Mouse (Mus musculus): ENCODE data around the gene Enoph1. TPM values are rescaled to one million over a fixed set of nuclear protein-coding genes. Genes with fewer than 3 reads are reported as not detected.
A peak's percentile ranks its signal among the peaks of the same experiment; 100 is the strongest.

The Enoph1 gene
- polyA plus RNA-seq, 1 experiment from 2014 or later: 31.2 TPM

DNA sequence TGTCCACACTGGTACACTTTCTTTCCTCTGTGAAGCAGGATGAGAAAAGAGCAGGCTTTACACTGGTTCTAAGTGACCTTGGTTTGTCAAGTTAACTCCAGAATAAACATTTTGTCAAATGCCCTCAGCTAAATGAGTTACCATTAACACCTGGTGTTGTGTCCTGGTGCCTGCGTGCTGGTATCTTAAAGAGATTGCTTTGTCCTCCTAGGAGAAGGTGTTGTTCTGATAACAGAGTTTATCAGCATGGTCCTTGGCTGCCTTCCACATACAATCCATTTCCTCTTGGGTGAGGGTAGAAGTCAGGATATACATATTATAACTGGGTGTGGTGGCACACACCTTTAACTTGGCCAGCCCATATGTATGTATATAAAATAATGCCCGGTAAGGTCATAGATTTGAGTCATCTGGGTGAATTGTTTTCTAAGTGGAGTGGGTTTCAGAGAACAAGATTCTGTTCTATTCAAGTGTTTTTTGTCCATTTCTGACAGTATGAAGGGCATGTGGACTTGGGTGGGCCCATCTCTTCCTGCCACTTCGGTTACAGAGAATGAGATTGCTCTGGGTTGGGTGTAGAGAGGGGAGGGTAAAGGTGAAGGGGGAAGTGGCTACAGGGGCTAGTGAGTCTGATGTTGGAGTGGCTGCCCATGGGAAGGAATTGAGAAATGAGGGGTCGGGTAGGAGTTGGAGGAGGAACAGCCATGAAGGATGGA is 33.3 kb upstream of the Enoph1 start:
- H3K9ac ChIP-seq (ENCODE audit: low read depth, low read length): no peak overlapping the region
- H3K27ac ChIP-seq (ENCODE audit: low read depth, low read length): no peak overlapping the region
- no peak overlapping the region for H3K4me2 ChIP-seq
- no peaks in the 10 kb centered on the region for H3K27me3 ChIP-seq (ENCODE audit: control insufficient read depth, insufficient read depth, low read length)
- no peaks in the 10 kb centered on the region for H3K9me3 ChIP-seq (replicated peaks; ENCODE audit: control insufficient read depth, low read length)
- 62% methylated on average over 4 of the region's 4 CpGs for WGBS (ENCODE audit: insufficient replicate concordance)
- peaks cover 12% of the 10 kb centered on the region for H3K4me1 ChIP-seq (ENCODE audit: control insufficient read depth, insufficient read depth, low read length)
- H3K4me3 ChIP-seq (ENCODE audit: low read depth, low read length): no peak overlapping the region
- H3K36me3 ChIP-seq (ENCODE audit: control insufficient read depth, insufficient read depth, low read length): no peaks in the 10 kb centered on the region
- no peak for ATAC-seq (replicated peaks; ENCODE audit: insufficient number of reproducible peaks, low FRiP score, low TSS enrichment)

DNA sequence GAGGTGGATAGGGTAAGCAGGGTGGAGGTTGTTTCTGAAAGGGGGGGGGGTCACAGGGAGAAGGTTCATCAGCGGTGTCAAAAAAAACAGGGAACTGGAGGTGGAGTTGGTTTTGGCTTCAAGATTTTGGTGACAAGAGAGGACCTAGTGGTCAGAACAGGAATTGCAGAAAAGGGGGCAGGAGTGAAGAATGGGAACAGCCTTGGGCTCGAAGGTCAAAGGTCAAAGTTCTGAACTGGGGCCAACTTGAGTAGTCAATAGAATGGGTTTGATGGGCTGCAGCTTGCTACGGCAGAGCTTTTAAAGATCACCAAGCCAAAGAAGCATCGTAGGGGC is 32.8 kb upstream of the Enoph1 start:
- WGBS (ENCODE audit: insufficient replicate concordance): 92% methylated on average over 4 of the region's 4 CpGs
- Histone ChIP-seq H3K9me3 (replicated peaks; ENCODE audit: control insufficient read depth, low read length) (no peaks in the 10 kb centered on the region), H3K36me3 (ENCODE audit: control insufficient read depth, insufficient read depth, low read length) (no peaks in the 10 kb centered on the region), H3K27ac (ENCODE audit: low read depth, low read length) (no peak overlapping the region), H3K27me3 (ENCODE audit: control insufficient read depth, insufficient read depth, low read length) (no peaks in the 10 kb centered on the region), H3K9ac (ENCODE audit: low read depth, low read length) (no peak overlapping the region), H3K4me3 (ENCODE audit: low read depth, low read length) (no peak overlapping the region), H3K4me2 (no peak overlapping the region), H3K4me1 (ENCODE audit: control insufficient read depth, insufficient read depth, low read length) (peaks cover 12% of the 10 kb centered on the region)
- no peak for ATAC-seq (replicated peaks; ENCODE audit: insufficient number of reproducible peaks, low FRiP score, low TSS enrichment)

DNA sequence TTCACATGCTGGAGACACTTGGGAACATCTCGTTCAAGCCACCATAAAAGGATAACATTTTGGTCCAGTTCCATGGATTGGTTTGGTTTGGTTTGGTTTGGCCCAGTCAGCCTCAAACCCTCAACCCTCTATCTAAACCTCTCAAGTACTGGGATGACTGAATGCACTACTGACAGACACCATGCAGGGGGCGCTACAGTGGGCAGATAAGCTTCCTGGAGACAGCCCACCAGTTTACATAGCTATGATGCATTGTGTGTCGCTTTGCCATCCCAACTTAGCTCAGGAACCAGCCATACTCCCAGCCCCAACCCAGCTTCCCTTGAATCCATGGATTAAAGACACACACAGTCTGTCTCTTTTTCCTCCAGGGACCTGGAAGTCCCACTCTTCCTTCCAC is 31.3 kb upstream of the Enoph1 start:
- H3K4me3 ChIP-seq (ENCODE audit: low read depth, low read length): no peak overlapping the region
- no peaks in the 10 kb centered on the region for H3K27me3 ChIP-seq (ENCODE audit: control insufficient read depth, insufficient read depth, low read length)
- H3K36me3 ChIP-seq (ENCODE audit: control insufficient read depth, insufficient read depth, low read length): no peaks in the 10 kb centered on the region
- H3K27ac ChIP-seq (ENCODE audit: low read depth, low read length): no peak overlapping the region
- no peak overlapping the region for H3K9ac ChIP-seq (ENCODE audit: low read depth, low read length)
- H3K9me3 ChIP-seq (replicated peaks; ENCODE audit: control insufficient read depth, low read length): no peaks in the 10 kb centered on the region
- no peak overlapping the region for H3K4me2 ChIP-seq
- 59% methylated on average over 3 of the region's 3 CpGs for WGBS (ENCODE audit: insufficient replicate concordance)
- no peak for ATAC-seq (replicated peaks; ENCODE audit: insufficient number of reproducible peaks, low FRiP score, low TSS enrichment)
- H3K4me1 ChIP-seq (ENCODE audit: control insufficient read depth, insufficient read depth, low read length): peaks cover 12% of the 10 kb centered on the region

DNA sequence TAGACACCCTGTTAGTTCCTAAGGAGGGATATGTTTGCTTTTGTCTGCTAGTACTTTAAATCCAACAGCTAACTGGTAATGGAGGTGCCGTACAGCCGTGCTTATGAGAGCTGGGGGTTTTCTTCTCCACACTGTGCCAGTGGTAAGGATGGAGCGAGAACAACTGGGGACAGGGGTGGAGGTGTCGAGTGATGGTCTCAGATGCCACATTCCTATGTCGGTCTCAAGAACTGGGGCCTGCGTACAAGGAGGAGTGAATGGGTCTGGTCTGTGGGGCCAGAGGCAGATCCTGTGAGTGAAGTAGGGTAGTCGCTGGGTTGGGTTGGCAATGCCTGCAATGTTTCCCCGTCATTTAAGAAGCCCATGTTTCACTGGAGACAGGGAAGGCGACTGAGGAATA is 27.2 kb upstream of the Enoph1 start:
- no peaks in the 10 kb centered on the region; the same call in 1 of the 2 replicates for H3K9me3 ChIP-seq (replicated peaks; ENCODE audit: control insufficient read depth, low read length)
- peak; percentile 68; the same call in 1 of the 2 replicates for ATAC-seq (replicated peaks; ENCODE audit: insufficient number of reproducible peaks, low FRiP score, low TSS enrichment)
- no peaks in the 10 kb centered on the region for H3K36me3 ChIP-seq (ENCODE audit: control insufficient read depth, insufficient read depth, low read length)
- peak overlapping the region; percentile 3; the same call in 1 of the 2 replicates for H3K4me2 ChIP-seq
- no peaks in the 10 kb centered on the region for H3K4me1 ChIP-seq (ENCODE audit: control insufficient read depth, insufficient read depth, low read length)
- H3K27ac ChIP-seq (ENCODE audit: low read depth, low read length): peak overlapping the region; percentile 18
- no peak overlapping the region for H3K4me3 ChIP-seq (ENCODE audit: low read depth, low read length)
- WGBS (ENCODE audit: insufficient replicate concordance): 49% methylated on average over 9 of the region's 9 CpGs
- no peak overlapping the region for H3K9ac ChIP-seq (ENCODE audit: low read depth, low read length)
- no peaks in the 10 kb centered on the region for H3K27me3 ChIP-seq (ENCODE audit: control insufficient read depth, insufficient read depth, low read length)

DNA sequence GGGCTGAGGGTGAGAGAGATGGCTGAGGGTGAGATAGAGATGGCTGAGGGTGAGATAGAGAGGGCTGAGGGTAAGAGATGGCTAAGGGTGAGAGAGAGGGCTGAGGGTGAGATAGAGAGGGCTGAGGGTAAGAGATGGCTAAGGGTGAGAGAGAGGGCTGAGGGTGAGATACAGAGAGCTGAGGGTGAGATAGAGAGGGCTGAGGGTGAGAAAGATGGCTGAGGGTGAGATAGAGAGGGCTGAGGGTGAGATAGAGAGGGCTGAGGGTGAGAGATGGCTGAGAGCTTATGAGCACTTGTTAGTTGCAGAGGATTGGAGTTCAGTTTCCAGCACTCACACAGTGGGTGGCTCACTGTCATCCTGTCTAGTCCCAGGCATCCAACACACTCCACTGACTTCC is 19.7 kb upstream of the Enoph1 start:
- Histone ChIP-seq H3K4me1 (ENCODE audit: control insufficient read depth, insufficient read depth, low read length) (no peaks in the 10 kb centered on the region), H3K4me3 (ENCODE audit: low read depth, low read length) (no peak overlapping the region), H3K4me2 (no peak overlapping the region), H3K27me3 (ENCODE audit: control insufficient read depth, insufficient read depth, low read length) (no peaks in the 10 kb centered on the region), H3K9ac (ENCODE audit: low read depth, low read length) (no peak overlapping the region), H3K9me3 (replicated peaks; ENCODE audit: control insufficient read depth, low read length) (no peaks in the 10 kb centered on the region), H3K27ac (ENCODE audit: low read depth, low read length) (no peak overlapping the region), H3K36me3 (ENCODE audit: control insufficient read depth, insufficient read depth, low read length) (no peaks in the 10 kb centered on the region)
- ATAC-seq (replicated peaks; ENCODE audit: insufficient number of reproducible peaks, low FRiP score, low TSS enrichment): no peak

DNA sequence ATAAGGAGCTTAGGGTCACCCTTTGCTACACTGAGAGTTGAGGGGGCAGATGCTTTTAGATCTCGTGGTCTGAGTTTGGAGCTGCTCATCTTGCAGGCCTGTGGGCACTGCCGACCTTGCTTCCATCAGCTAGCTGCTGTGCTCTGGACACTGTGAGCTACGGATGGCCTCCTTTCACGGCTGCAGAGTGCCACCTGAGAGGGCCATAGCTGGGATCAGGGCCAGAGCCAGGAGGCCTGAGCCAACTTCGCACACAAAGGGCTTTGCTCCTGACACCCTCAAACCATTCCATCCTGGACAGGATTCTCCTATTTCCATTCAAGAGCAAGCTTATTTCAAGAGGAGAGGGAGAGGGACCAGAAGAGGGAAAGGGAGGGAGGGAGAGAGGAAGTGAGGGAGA is 15.4 kb upstream of the Enoph1 start:
- Histone ChIP-seq H3K36me3 (ENCODE audit: control insufficient read depth, insufficient read depth, low read length) (no peaks in the 10 kb centered on the region), H3K27me3 (ENCODE audit: control insufficient read depth, insufficient read depth, low read length) (no peaks in the 10 kb centered on the region), H3K27ac (ENCODE audit: low read depth, low read length) (no peak overlapping the region), H3K9ac (ENCODE audit: low read depth, low read length) (no peak overlapping the region), H3K4me2 (no peak overlapping the region), H3K9me3 (replicated peaks; ENCODE audit: control insufficient read depth, low read length) (no peaks in the 10 kb centered on the region), H3K4me3 (ENCODE audit: low read depth, low read length) (no peak overlapping the region), H3K4me1 (ENCODE audit: control insufficient read depth, insufficient read depth, low read length) (no peaks in the 10 kb centered on the region)
- no peak for ATAC-seq (replicated peaks; ENCODE audit: insufficient number of reproducible peaks, low FRiP score, low TSS enrichment)
- 71% methylated on average over 5 of the region's 5 CpGs for WGBS (ENCODE audit: insufficient replicate concordance)

DNA sequence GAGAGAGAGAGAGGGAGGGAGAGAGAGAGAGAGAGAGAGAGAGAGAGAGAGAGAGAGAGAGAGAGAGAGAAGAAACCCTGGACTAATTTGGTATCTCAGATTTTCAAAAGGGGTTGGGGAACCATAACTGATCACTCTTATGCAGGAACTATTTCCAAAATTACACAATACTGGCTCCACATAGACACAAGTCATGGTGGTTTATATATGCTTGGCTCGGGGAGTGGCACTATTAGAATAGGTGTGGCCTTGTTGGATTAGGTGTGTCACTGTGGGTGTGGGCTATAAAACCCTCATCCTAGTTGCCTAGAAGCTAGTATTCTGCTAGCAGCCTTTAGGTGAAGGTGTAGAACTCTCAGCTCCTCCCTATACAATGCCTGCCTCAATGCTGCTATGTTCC is 14.9 kb upstream of the Enoph1 start:
- no peak for ATAC-seq (replicated peaks; ENCODE audit: insufficient number of reproducible peaks, low FRiP score, low TSS enrichment)
- Histone ChIP-seq H3K27ac (ENCODE audit: low read depth, low read length) (no peak overlapping the region), H3K4me2 (no peak overlapping the region), H3K27me3 (ENCODE audit: control insufficient read depth, insufficient read depth, low read length) (no peaks in the 10 kb centered on the region), H3K9ac (ENCODE audit: low read depth, low read length) (no peak overlapping the region), H3K36me3 (ENCODE audit: control insufficient read depth, insufficient read depth, low read length) (no peaks in the 10 kb centered on the region), H3K4me3 (ENCODE audit: low read depth, low read length) (no peak overlapping the region), H3K4me1 (ENCODE audit: control insufficient read depth, insufficient read depth, low read length) (no peaks in the 10 kb centered on the region), H3K9me3 (replicated peaks; ENCODE audit: control insufficient read depth, low read length) (no peaks in the 10 kb centered on the region)
- 87% methylated on average over 1 of the region's 1 CpGs for WGBS (ENCODE audit: insufficient replicate concordance)

DNA sequence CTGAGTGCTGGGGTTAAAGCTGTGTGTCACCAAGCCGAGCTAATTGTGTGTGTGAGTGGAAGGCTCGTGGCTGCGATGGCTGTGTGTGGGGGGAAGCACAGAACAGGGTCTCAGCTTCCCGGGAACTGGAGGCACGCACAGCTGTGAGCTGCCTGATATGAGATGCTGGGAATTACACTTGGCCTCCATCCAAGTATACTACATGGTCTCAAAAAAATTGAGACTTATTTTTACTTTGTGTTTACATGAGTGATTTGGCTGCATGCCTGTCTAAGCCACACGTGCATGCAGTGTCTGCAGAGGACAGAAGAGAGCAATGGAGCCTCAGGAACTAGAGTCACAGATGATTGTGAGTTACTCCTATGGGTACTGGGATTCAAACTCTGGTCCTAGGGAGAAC is 9.7 kb upstream of the Enoph1 start:
- ATAC-seq (replicated peaks; ENCODE audit: insufficient number of reproducible peaks, low FRiP score, low TSS enrichment): peak; percentile 74
- Histone ChIP-seq H3K36me3 (ENCODE audit: control insufficient read depth, insufficient read depth, low read length) (peaks cover 21% of the 10 kb centered on the region), H3K9me3 (replicated peaks; ENCODE audit: control insufficient read depth, low read length) (no peaks in the 10 kb centered on the region), H3K9ac (ENCODE audit: low read depth, low read length) (no peak overlapping the region), H3K27ac (ENCODE audit: low read depth, low read length) (0 out of 2 replicates have a peak overlapping the region, but pooled peaks have one; percentile 41), H3K4me3 (ENCODE audit: low read depth, low read length) (no peak overlapping the region), H3K4me1 (ENCODE audit: control insufficient read depth, insufficient read depth, low read length) (peaks cover 3% of the 10 kb centered on the region; the same call in 1 of the 2 replicates), H3K27me3 (ENCODE audit: control insufficient read depth, insufficient read depth, low read length) (no peaks in the 10 kb centered on the region), H3K4me2 (no peak overlapping the region; the same call in 1 of the 2 replicates)
- 22% methylated on average over 6 of the region's 6 CpGs for WGBS (ENCODE audit: insufficient replicate concordance)

DNA sequence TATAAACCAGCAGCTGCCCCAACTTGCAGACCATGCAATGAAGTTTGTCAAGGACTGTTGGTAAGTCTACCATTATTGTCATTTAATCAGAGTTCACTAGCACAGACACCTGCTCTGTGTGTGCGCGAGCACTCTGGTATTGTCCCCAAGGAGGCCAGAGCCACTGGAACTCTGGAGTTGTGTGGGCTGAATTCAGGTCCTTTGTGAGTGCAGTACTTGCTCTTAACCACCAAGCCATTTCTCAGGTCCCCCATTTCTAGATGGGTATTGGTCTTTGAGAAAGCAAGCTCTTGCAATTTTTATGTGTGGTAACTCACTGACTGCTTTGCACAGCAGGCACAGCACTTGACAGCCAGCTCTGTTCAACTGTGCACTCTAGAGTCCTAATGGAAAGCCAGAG is 7.7 kb upstream of the Enoph1 start:
- 87% methylated on average over 2 of the region's 2 CpGs for WGBS (ENCODE audit: insufficient replicate concordance)
- H3K27me3 ChIP-seq (ENCODE audit: control insufficient read depth, insufficient read depth, low read length): no peaks in the 10 kb centered on the region
- ATAC-seq (replicated peaks; ENCODE audit: insufficient number of reproducible peaks, low FRiP score, low TSS enrichment): no peak
- peaks cover 24% of the 10 kb centered on the region for H3K36me3 ChIP-seq (ENCODE audit: control insufficient read depth, insufficient read depth, low read length)
- no peak overlapping the region for H3K4me3 ChIP-seq (ENCODE audit: low read depth, low read length)
- H3K27ac ChIP-seq (ENCODE audit: low read depth, low read length): no peak overlapping the region
- no peak overlapping the region for H3K4me2 ChIP-seq
- no peaks in the 10 kb centered on the region for H3K9me3 ChIP-seq (replicated peaks; ENCODE audit: control insufficient read depth, low read length)
- no peak overlapping the region for H3K9ac ChIP-seq (ENCODE audit: low read depth, low read length)
- peaks cover 11% of the 10 kb centered on the region for H3K4me1 ChIP-seq (ENCODE audit: control insufficient read depth, insufficient read depth, low read length)
